Mouse (Mus musculus): Measurements from ENCODE around the gene Iars2.

The Iars2 gene

DNA sequence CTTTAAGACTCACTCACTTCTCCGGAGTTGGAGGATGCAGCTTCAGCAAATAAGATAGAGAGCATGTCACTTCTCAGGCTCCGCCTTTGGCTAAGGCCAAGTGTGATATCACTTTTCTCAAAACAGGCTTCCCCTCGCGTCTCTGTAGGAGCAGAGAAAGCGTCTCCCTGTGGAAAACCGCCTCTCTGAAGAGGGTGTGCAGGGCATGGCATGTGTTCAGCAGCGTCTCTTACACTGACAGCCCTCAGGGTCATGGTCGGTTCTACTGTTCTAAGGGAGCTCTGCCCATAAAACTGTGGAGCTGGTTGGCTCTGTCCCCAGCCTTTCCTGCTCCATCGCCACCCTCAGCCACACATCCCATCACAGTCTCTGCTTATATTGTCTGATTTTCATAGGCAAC lies 49.9 kb downstream of the Iars2 start:
- no peak for DNase-seq (ENCODE audit: low spot score)

DNA sequence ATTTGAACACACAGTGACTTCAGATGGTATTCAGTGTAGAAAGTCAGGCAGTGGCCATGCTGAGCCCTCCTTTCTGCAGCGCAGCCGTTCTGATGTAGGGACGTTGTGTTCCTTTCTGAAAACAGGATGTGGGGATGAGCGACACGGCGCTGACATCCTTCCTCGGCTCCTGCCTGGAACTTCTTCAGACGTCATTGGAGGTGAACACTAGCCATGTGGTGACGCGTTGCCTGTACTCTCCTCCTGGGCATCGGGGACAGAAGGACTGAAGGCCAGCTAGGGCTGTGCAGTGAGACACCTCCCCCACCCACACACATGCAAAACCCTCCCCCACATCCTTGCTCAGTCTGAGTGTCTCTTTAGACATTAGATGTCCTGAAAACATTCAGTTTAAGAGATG lies 52.2 kb downstream of the Iars2 start:
- no peak for DNase-seq (ENCODE audit: low spot score)

DNA sequence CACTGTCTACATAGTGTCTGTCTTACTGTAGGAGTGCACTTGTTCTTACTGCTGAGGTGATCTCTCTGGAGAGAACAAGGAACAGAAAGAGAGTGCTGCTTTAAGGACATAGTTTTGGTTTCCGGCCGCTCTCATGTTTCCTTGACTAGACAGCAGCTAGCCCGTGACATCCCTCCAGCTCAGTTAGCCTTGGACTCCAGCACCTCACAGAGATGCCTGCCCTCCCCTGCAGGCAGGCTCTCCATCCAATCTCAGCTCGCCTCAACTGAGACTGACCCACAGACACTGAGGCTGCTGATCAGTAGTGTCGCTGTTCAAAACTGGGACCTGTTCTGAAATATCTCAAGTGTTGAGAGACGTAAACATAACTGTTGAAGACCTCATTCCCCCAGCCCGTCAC lies 53.2 kb downstream of the Iars2 start:
- DNase-seq (ENCODE audit: low spot score): no peak

DNA sequence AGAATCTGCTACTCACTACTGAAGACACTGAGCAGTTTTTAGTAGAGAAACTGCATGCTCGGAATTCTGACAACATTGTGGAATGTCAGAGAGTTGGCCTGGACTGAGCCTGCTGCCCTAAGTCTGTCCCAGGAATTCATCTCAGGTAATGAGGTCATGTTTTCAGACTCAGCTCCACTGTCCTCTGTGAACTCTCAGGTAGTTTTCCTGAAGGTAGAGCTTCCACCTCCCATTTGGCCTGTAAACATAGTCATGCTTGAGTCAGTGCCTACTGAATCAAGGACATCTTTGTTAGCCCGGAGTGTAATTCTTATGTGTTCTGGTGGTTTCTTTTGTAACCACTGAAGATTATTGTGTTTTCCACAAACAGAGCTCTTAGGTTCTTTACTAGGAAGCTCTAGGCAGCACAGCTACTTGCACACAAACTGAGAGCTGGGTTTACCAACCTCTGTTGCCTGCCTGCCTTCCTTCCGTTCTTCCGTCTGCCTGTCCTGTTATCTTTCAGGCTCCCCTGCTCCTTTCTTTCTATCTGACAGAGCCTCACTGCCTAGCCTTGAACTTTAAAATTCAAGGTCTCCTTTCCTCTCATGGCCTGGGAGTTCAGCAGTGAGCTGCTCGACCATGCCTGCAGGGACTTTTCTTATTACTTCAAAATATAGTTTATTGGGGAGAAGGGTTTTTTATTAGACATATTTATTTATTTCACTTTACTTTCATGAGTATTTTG lies 54.2 kb downstream of the Iars2 start:
- no peak for DNase-seq (ENCODE audit: low spot score)

DNA sequence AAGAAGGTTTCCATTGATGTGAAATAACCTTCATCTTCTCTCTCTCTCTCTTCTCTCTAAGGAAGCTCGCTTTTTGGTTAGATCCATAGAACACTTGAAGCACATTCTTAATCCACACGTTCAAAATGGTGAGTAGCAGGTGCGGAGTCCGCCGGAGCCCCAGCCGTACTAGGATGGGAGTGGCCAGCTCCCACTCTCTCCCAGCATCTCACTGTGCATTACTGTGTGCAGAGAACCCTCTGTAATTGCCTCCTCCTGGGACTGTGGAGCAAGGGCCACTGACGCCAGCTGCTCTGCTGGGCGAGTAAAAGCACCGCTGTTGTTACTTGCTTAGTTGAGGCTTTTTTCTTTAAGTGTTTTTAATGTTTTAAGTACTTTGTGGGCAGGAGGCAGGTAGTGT lies 57.8 kb downstream of the Iars2 start:
- DNase-seq (ENCODE audit: low spot score): no peak

DNA sequence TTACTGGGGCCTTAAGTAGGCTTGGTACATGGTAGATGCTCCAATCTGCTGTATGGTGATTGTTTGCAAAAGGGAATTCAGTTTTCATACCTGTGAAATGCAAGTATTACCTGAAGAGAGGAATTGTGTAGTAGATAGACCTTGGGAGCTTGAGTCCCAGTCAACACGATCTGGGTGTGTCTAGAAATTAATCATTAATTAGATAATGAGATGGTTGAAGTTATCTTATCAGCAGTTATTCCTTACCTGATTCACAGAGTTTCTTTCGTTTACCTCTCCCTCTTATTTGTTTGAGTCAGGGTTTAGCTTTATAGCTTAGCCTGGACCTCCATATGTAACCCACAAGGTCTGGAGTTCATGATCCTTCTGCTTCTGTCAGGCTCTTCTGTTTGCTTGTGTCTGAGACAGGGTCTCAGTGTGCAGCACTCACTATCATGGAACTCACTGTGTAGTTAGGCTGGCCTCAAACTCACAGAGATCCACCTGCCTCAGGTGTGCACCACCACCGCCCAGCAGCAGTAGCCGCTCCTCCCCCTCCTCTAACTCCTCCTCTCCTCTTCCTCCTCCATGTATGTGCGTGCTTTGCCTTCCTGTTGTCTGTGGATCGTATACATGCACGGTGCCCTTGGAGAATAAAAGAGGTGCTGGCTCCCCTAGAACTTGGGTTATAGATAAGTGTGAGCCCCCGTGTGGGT lies 58.6 kb downstream of the Iars2 start:
- no peak for DNase-seq (ENCODE audit: low spot score)

DNA sequence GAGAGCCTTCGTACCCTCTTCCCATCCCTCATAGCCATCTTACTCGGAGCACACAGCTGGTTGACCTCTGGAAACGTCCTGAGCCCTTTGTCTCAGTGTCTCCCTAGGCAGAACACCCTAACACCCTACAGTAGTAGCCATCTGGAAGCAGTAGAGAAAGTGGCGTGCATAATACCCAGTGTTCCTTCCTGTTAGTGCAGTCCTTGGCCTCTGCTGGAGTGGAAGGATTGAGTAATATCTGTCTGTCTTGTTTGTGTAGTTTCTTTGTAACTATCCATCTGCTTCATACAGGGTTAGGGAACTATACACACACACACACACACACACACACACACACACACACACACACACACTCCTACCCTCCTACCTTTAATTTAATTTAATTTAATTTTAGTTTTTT lies 60.5 kb downstream of the Iars2 start:
- DNase-seq (ENCODE audit: low spot score): no peak

DNA sequence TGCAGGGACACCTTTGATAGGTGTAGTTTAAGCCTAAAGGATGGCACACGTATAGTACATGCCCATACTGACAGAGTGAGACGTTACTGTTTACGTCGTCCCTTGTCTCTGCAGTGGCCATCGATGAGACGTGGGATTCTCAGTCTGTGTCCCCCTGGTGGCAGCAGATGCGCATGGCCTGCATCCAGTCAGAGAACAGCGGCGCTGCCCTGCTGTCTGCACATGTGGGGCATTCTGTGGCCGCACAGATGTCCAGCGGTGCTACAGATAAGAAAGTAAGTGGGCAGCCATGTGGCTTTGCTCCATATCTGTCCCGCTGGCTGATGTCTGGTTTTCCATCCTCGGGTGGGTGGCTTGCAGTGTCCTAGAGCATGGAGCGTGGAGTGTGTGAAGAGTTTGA lies 66.6 kb downstream of the Iars2 start:
- DNase-seq (ENCODE audit: low spot score): peak; percentile 58

DNA sequence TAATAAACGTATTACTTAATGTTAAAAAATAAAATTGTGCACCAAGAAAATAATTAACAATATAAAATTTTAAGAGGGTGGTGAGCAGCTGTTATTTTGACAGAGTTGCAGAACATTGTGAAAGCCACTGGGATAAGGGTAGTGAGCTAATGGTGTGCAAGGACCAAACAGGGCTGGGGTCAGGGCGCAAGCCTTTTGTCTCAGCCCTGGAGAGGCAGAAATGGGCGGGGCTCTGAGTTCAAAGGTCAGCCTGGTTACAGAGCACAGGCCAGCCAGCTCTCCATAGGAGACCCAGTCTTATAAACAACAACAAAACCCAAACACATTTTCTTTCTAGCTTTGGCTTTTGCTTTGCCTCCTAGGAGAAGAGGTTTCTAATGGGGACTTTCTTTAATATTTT lies 72.4 kb downstream of the Iars2 start:
- DNase-seq (ENCODE audit: low spot score): peak; percentile 85

DNA sequence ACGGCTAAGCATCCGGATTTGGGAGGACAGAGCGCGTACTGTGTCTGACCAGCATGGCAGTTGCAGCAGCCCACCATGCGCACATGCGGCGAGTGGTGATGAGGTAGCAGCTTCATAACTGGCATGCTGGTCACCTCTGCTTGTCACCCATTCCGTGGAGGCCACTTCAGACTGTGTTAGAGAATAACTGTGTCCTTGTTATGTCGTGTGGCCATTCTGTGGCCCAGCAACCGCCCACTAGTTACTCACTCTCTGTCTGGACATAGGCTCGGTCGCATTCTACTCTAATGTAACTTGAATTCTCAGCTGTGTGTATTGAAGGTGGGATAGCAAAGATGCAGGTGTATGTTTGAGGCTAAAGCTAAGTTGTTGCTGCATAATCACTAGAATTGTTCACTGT lies 73.9 kb downstream of the Iars2 start:
- no peak for DNase-seq (ENCODE audit: low spot score)

DNA sequence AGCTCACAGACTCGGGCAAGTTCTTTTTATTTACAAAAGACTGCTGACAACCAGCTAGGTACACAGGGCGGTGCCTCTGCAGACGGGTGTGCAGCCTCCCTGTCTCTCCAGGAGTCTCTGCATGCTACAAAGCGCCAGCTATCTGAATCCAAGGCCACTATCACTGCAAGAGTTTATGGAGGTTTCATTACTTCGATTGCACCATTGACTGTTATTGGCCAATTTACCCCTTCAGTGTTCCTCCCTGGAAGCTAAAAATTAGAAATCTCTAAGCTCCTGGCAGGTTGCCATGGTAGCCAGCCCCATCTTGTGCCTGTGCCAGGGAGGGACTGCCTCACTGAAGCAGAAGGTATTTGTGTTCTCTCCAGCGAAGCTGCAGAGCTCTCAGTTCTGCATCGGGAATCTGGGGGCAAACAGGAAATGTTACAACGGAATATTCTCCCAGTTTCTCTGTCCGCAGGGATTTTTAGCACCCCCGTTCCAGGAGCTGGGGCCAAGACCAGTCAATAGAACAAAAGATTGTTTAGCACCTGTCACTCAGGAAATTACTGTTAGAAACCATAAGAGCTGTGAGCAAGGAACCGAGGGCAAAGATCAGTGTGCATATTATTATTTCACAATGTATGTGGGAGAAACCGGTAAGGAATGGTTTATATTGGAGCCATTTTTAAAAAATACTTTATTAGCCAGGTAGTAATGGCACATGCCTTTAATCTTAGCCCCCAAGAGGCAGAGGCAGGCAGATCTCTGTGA lies 75.9 kb downstream of the Iars2 start:
- DNase-seq (ENCODE audit: low spot score): no peak

DNA sequence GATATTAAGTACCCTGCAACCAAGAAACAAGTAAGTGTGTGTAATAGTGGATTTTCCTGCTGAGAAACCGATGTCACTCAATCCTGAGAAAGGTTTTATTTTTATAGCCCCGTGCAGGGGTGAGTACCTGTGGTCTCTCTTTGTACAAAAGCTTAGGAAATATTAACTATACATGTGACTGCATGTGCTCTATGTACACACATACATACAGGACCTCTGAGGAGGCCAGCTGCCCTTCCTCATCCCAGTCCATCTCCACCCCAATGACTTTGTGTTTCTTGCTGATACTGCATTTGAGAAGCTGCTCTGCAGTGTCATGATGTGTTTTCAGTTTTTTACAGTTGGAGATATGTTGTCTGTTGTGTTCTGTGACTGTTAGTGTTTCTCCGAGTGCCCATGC lies 76.8 kb downstream of the Iars2 start:
- no peak for DNase-seq (ENCODE audit: low spot score)

DNA sequence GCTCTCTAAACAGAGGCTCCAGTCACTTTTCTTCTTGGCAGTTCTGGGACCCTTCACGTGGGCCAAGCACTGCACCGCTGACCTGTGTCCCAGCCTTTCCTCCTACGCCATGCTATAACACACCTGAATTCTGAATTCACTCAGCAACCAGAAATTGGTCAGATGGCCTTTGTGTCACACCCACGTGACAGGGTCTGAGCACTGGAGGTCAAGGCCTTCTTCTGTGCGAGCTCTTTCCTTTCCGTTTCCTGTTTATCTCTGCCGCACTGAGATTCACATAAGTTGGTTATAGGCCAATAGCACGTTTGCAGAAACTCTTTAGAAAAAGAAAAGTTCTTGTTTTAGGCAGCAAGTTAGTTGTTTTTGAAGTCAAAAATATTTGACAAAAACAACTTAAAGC lies 80.5 kb downstream of the Iars2 start:
- no peak for DNase-seq (ENCODE audit: low spot score)

DNA sequence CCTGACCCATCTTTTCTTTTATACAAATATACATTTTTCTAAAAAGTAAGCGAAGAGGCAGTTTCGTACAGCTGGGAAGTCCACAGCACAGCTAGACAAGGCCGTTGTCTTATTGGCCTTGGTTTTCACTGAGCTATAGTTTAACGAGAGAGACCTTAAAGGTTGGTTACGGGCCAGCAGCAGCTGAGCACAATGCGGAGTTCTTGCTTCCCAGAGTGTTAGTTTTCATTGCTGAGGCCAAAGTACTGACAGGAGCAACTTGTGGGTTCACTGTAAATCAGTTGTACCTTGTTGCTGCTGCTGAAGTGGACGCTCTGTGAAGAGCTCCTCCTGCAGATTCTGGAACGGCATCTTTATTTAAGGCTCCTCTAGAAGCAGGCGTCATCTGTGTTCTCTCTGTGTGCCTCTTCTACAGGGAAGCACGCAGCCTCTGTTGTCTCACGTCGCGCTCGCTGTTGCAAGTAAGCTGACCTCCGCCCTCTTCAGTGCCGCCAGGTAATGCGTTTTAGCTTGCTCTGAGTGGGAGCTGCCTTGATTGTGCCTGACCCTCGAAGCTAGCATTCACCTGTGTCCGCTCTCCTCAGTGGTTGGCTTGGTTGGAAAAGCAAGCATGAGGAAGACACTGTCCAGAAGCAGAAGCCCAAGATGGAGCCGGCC lies 81.6 kb downstream of the Iars2 start:
- no peak for DNase-seq (ENCODE audit: low spot score)

DNA sequence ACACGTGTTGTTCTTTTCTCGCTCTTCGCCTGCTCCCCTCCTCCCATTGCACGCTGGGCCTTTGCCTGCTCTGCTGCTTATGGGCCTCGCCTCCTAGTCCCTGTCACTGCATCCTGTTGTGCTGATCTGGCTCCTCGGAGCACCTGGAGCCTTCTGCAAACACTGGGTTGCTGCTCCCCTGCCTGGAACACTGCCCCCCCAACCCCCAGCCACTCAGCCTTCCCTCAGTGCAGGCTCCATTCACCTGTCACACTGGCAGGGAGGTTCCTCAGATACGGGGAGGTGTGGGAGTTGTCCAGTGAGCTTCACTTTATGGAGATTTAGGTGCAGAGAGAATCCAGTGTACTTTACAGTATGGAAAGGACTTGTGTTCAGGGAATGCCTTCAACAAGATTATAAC lies 83.7 kb downstream of the Iars2 start:
- no peak for DNase-seq (ENCODE audit: low spot score)

DNA sequence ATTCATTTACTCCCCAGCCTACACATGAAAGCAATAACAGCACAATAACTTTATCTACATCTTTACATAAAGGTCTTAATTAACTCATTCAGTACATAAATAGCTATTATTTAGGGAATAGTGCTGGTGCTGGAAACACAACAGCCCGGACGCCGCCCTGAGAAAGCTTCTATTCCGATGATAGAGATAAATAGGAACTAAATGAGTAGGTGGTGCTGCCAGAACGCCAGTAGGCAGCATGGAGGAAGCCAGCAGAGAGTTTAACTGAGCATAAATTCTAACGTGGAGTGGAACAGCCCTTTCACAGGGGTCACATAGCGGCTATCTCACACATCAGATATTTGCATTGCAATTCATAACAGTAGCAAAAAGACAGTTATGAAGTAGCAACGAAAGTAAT lies 86.2 kb downstream of the Iars2 start:
- no peak for DNase-seq (ENCODE audit: low spot score)

DNA sequence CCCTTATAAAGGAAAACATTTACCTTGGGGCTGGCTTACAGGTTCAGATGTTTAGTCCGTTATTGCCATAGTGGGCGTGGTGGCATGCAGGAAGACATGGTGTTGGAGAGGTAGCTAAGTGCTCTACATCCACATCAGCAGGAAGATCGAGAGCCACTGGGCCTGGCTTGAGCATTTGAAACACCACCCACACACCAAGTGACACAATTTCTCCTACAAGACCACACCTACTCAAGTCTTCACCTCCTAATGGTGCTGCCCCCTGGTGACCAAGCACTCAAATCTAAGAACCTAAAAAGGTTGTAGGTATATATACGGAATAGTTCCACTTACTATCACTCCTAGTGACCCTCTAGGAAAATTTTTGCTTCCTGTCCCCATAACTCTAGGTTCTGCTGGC lies 92.7 kb downstream of the Iars2 start:
- DNase-seq (ENCODE audit: low spot score): no peak

DNA sequence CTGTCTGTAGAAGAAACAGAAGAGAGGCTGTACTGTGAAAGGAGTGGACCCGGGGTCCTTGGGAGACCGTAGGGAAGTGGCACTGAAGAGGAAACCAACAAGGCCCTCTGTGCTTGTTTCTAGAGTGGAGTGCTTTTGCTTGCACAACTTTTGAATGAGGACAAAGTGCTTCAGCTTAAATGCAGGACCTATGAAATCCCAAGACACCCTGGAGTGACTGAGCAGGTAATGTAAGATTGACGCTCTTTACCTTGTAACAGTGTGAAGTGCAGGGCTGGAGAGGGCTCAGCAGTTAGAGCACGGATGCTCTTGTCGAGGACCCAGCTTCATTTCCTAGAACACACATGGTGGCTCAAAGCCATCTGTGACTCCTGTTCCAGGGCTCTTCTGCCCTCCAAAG lies 93.4 kb downstream of the Iars2 start:
- no peak for DNase-seq (ENCODE audit: low spot score)
